Mouse (Mus musculus): ENCODE measurements at regions not wholly inside any gene's neighbourhood (a gene's known extent, or its start where the extent isn't known, plus 50 kb on each side); places are given as distances from the start of the nearest gene placed in this dataset.

GRCm38 (mm10) chr1:89207306-89207705 lies 137.1 kb downstream of the Sh3bp4 start:
- H3K9ac ChIP-seq (ENCODE audit: low read length): no peak overlapping the region
- H3K27me3 ChIP-seq (ENCODE audit: control insufficient read depth, insufficient read depth, low read length): no peaks in the 10 kb centered on the region
- H3K27ac ChIP-seq (ENCODE audit: low read depth, low read length): no peak overlapping the region
- DNase-seq (ENCODE audit: low spot score) (no peak), ATAC-seq (ENCODE audit: insufficient read depth, low FRiP score, low TSS enrichment) (no peak)
- no peaks in the 10 kb centered on the region for H3K36me3 ChIP-seq (ENCODE audit: control insufficient read depth, insufficient read depth, low read length)
- 20% methylated on average over 1 of the region's 1 CpGs for WGBS
- no peak overlapping the region for H3K4me3 ChIP-seq (ENCODE audit: low read depth, low read length)
- no peaks in the 10 kb centered on the region for H3K9me3 ChIP-seq (ENCODE audit: control insufficient read depth, low read length)
- H3K4me2 ChIP-seq (ENCODE audit: low read depth): no peak overlapping the region
- H3K4me1 ChIP-seq (ENCODE audit: control insufficient read depth, insufficient read depth, low read length): no peaks in the 10 kb centered on the region

GRCm38 (mm10) chr1:89211116-89211515 lies 140.9 kb downstream of the Sh3bp4 start:
- Histone ChIP-seq H3K9me3 (ENCODE audit: control insufficient read depth, low read length) (no peaks in the 10 kb centered on the region), H3K27me3 (ENCODE audit: control insufficient read depth, insufficient read depth, low read length) (no peaks in the 10 kb centered on the region), H3K4me1 (ENCODE audit: control insufficient read depth, insufficient read depth, low read length) (no peaks in the 10 kb centered on the region), H3K4me3 (ENCODE audit: low read depth, low read length) (no peak overlapping the region), H3K27ac (ENCODE audit: low read depth, low read length) (no peak overlapping the region), H3K4me2 (ENCODE audit: low read depth) (no peak overlapping the region), H3K36me3 (ENCODE audit: control insufficient read depth, insufficient read depth, low read length) (no peaks in the 10 kb centered on the region), H3K9ac (ENCODE audit: low read length) (no peak overlapping the region)
- 84% methylated on average over 6 of the region's 6 CpGs for WGBS
- DNase-seq (ENCODE audit: low spot score): no peak
- no peak for ATAC-seq (ENCODE audit: insufficient read depth, low FRiP score, low TSS enrichment)

DNA sequence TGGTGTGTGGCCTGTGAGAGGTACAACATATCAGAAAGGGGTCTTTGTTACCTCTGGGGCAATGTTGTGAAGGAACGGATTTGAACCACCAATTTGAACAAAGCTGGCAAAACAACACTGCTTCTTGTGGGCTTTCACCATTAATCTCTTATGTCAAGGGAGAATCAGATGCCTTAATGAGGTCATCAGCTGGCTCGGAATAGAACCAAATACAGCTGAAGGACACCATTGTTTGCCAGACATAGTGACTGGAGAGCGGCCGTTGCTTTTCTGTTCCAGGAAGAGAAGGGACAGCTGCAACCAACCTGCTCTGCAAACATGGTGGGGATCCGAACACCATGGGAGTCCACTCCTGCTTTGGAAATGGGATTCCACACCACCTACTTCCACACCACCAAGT lies 158.2 kb downstream of the Sh3bp4 start:
- no peaks in the 10 kb centered on the region for H3K4me1 ChIP-seq (ENCODE audit: control insufficient read depth, insufficient read depth, low read length)
- H3K36me3 ChIP-seq (ENCODE audit: control insufficient read depth, insufficient read depth, low read length): no peaks in the 10 kb centered on the region
- ATAC-seq (ENCODE audit: insufficient read depth, low FRiP score, low TSS enrichment) (no peak), DNase-seq (ENCODE audit: low spot score) (no peak)
- no peak overlapping the region for H3K27ac ChIP-seq (ENCODE audit: low read depth, low read length)
- no peaks in the 10 kb centered on the region for H3K9me3 ChIP-seq (ENCODE audit: control insufficient read depth, low read length)
- no peak overlapping the region for H3K4me2 ChIP-seq (ENCODE audit: low read depth)
- H3K4me3 ChIP-seq (ENCODE audit: low read depth, low read length): no peak overlapping the region
- no peak overlapping the region for H3K9ac ChIP-seq (ENCODE audit: low read length)
- no peaks in the 10 kb centered on the region for H3K27me3 ChIP-seq (ENCODE audit: control insufficient read depth, insufficient read depth, low read length)
- WGBS: 59% methylated on average over 5 of the region's 5 CpGs

- DNase-seq (ENCODE audit: low spot score) (no peak), ATAC-seq (ENCODE audit: insufficient read depth, low FRiP score, low TSS enrichment) (no peak)
- Histone ChIP-seq H3K4me3 (ENCODE audit: low read depth, low read length) (no peak overlapping the region), H3K27ac (ENCODE audit: low read depth, low read length) (no peak overlapping the region), H3K4me2 (ENCODE audit: low read depth) (no peak overlapping the region), H3K4me1 (ENCODE audit: control insufficient read depth, insufficient read depth, low read length) (peaks cover 6% of the 10 kb centered on the region; the same call in 1 of the 2 replicates), H3K36me3 (ENCODE audit: control insufficient read depth, insufficient read depth, low read length) (no peaks in the 10 kb centered on the region), H3K9me3 (ENCODE audit: control insufficient read depth, low read length) (no peaks in the 10 kb centered on the region), H3K27me3 (ENCODE audit: control insufficient read depth, insufficient read depth, low read length) (no peaks in the 10 kb centered on the region), H3K9ac (ENCODE audit: low read length) (no peak overlapping the region)
- 87% methylated on average over 6 of the region's 6 CpGs for WGBS
Measured at GRCm38 (mm10) chr1:89231756-89232155, 161.5 kb downstream of the Sh3bp4 start.

DNA sequence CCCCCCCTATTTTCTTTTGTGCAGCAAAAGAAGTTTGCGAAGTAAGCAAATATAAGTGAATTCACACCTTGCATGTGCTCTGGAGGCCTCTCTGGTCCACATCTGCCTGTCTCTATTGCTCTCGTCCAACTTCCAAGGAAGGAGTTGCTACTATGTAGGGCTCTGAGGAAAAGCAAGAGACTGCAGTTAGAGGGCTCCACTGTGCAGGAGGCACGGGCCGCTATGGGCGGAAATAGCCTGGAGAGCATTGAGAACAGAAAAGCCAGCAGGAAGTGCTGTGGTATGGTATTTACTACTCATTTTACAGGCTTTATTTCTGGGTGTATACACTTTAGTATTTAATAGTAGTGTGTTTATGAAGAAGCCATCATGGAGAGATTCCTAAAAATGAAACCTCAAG lies 162.2 kb downstream of the Sh3bp4 start:
- Histone ChIP-seq H3K4me2 (ENCODE audit: low read depth) (no peak overlapping the region), H3K4me1 (ENCODE audit: control insufficient read depth, insufficient read depth, low read length) (peaks cover 6% of the 10 kb centered on the region; the same call in 1 of the 2 replicates), H3K36me3 (ENCODE audit: control insufficient read depth, insufficient read depth, low read length) (no peaks in the 10 kb centered on the region), H3K27me3 (ENCODE audit: control insufficient read depth, insufficient read depth, low read length) (no peaks in the 10 kb centered on the region), H3K27ac (ENCODE audit: low read depth, low read length) (no peak overlapping the region), H3K4me3 (ENCODE audit: low read depth, low read length) (no peak overlapping the region), H3K9ac (ENCODE audit: low read length) (no peak overlapping the region), H3K9me3 (ENCODE audit: control insufficient read depth, low read length) (no peaks in the 10 kb centered on the region)
- WGBS: 78% methylated on average over 5 of the region's 5 CpGs
- DNase-seq (ENCODE audit: low spot score) (no peak), ATAC-seq (ENCODE audit: insufficient read depth, low FRiP score, low TSS enrichment) (no peak)

DNA sequence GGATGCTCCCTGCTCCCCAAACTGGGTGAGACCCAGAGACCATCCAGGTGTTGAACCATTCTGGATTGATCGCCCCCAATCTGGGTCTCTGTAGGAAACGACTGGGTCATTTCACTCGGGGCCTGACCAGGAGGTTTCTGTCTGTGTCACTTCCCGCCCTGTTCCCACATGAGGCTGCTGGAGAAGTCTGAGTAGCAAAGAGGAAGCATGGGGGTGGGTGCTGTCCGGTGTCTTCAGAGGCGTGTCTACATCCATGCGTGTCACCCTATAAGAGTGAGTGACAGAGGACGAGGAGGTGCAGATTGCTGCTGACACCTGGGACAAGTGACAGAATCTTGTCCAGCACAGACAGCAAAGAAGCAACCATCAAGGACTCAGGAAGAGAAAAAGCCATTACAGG lies 164.7 kb downstream of the Sh3bp4 start:
- H3K9me3 ChIP-seq (ENCODE audit: control insufficient read depth, low read length): no peaks in the 10 kb centered on the region
- H3K36me3 ChIP-seq (ENCODE audit: control insufficient read depth, insufficient read depth, low read length): no peaks in the 10 kb centered on the region
- H3K27ac ChIP-seq (ENCODE audit: low read depth, low read length): no peak overlapping the region
- H3K9ac ChIP-seq (ENCODE audit: low read length): no peak overlapping the region
- no peak overlapping the region for H3K4me3 ChIP-seq (ENCODE audit: low read depth, low read length)
- H3K4me2 ChIP-seq (ENCODE audit: low read depth): no peak overlapping the region
- 80% methylated on average over 8 of the region's 8 CpGs for WGBS
- DNase-seq (ENCODE audit: low spot score): no peak
- H3K4me1 ChIP-seq (ENCODE audit: control insufficient read depth, insufficient read depth, low read length): peaks cover 6% of the 10 kb centered on the region; the same call in 1 of the 2 replicates
- no peak for ATAC-seq (ENCODE audit: insufficient read depth, low FRiP score, low TSS enrichment)
- no peaks in the 10 kb centered on the region for H3K27me3 ChIP-seq (ENCODE audit: control insufficient read depth, insufficient read depth, low read length)

- Histone ChIP-seq H3K27ac (ENCODE audit: low read depth, low read length) (no peak overlapping the region), H3K9ac (ENCODE audit: low read length) (no peak overlapping the region), H3K36me3 (ENCODE audit: control insufficient read depth, insufficient read depth, low read length) (no peaks in the 10 kb centered on the region), H3K4me2 (ENCODE audit: low read depth) (no peak overlapping the region), H3K4me1 (ENCODE audit: control insufficient read depth, insufficient read depth, low read length) (peaks cover 6% of the 10 kb centered on the region; the same call in 1 of the 2 replicates), H3K9me3 (ENCODE audit: control insufficient read depth, low read length) (no peaks in the 10 kb centered on the region), H3K4me3 (ENCODE audit: low read depth, low read length) (no peak overlapping the region), H3K27me3 (ENCODE audit: control insufficient read depth, insufficient read depth, low read length) (no peaks in the 10 kb centered on the region)
- DNase-seq (ENCODE audit: low spot score): peak; percentile 68
- ATAC-seq (ENCODE audit: insufficient read depth, low FRiP score, low TSS enrichment): 0 out of 2 replicates have a peak, but pooled peaks have one; percentile 20
- 72% methylated on average over 3 of the region's 3 CpGs for WGBS
Measured at GRCm38 (mm10) chr1:89235296-89235695, 165.1 kb downstream of the Sh3bp4 start.

DNA sequence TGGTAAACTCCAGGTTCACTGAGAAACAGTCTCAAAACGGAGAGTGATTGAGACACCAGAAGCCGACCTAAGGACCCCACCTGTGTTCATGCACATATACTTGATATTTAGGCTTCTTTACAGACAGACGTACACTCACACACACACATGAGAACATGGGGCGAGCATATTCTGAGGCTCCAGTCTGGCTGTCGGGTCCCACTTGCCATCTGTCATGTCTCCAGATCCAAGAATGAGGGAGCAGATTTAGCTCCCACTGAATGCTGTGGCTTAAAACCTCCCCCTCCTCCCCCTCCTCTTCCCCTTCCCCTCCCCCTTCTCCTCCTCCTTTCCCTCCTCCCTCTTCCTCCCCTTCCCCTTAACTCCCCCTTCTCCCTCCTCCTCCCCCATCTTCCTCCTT lies 167.5 kb downstream of the Sh3bp4 start:
- H3K4me1 ChIP-seq (ENCODE audit: control insufficient read depth, insufficient read depth, low read length): peaks cover 6% of the 10 kb centered on the region; the same call in 1 of the 2 replicates
- ATAC-seq (ENCODE audit: insufficient read depth, low FRiP score, low TSS enrichment) (no peak), DNase-seq (ENCODE audit: low spot score) (no peak)
- H3K36me3 ChIP-seq (ENCODE audit: control insufficient read depth, insufficient read depth, low read length): no peaks in the 10 kb centered on the region
- H3K9ac ChIP-seq (ENCODE audit: low read length): no peak overlapping the region
- WGBS: 66% methylated on average over 5 of the region's 5 CpGs
- no peaks in the 10 kb centered on the region for H3K9me3 ChIP-seq (ENCODE audit: control insufficient read depth, low read length)
- no peak overlapping the region for H3K4me2 ChIP-seq (ENCODE audit: low read depth)
- H3K4me3 ChIP-seq (ENCODE audit: low read depth, low read length): no peak overlapping the region
- no peaks in the 10 kb centered on the region for H3K27me3 ChIP-seq (ENCODE audit: control insufficient read depth, insufficient read depth, low read length)
- no peak overlapping the region for H3K27ac ChIP-seq (ENCODE audit: low read depth, low read length)

DNA sequence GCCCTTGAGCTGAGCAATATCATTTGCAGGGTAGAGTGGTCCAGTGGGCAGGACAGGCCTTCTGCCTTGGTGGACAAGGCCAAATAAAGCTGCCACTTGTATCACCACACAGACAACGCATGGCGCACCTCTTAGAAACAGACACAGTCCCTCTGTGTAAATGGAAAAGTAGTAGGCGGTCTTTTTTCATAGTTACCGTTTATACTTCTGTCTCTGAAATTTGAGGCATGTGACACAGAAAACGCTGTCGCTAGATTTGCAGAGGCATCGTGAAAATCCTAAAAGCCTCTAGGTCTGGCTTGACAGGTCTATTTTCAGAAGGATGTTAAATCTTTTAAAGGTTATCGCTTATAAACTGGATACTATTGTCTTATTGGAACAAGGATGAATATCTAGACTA lies 174.4 kb downstream of the Sh3bp4 start:
- Histone ChIP-seq H3K27me3 (ENCODE audit: control insufficient read depth, insufficient read depth, low read length) (no peaks in the 10 kb centered on the region), H3K4me1 (ENCODE audit: control insufficient read depth, insufficient read depth, low read length) (no peaks in the 10 kb centered on the region), H3K36me3 (ENCODE audit: control insufficient read depth, insufficient read depth, low read length) (no peaks in the 10 kb centered on the region), H3K9me3 (ENCODE audit: control insufficient read depth, low read length) (no peaks in the 10 kb centered on the region), H3K4me2 (ENCODE audit: low read depth) (no peak overlapping the region), H3K27ac (ENCODE audit: low read depth, low read length) (no peak overlapping the region), H3K4me3 (ENCODE audit: low read depth, low read length) (no peak overlapping the region), H3K9ac (ENCODE audit: low read length) (no peak overlapping the region)
- ATAC-seq (ENCODE audit: insufficient read depth, low FRiP score, low TSS enrichment) (no peak), DNase-seq (ENCODE audit: low spot score) (no peak)
- WGBS: 91% methylated on average over 8 of the region's 8 CpGs

All from neural tube, embryonic 11.5 days (tissue).